Mouse (Mus musculus) cerebellum, adult 11-12 months (tissue): ENCODE measurements around the gene Mllt3.
"Not testable (repeated sequence)": the region's sequence is repeated elsewhere in the genome, so short reads cannot be mapped to it uniquely, and the experiment has no call there.

Experiments used
- DNase-seq: peaks from one replicate; pipeline ENCODE4 v3.0.0; 2022

Mllt3 gene

DNA sequence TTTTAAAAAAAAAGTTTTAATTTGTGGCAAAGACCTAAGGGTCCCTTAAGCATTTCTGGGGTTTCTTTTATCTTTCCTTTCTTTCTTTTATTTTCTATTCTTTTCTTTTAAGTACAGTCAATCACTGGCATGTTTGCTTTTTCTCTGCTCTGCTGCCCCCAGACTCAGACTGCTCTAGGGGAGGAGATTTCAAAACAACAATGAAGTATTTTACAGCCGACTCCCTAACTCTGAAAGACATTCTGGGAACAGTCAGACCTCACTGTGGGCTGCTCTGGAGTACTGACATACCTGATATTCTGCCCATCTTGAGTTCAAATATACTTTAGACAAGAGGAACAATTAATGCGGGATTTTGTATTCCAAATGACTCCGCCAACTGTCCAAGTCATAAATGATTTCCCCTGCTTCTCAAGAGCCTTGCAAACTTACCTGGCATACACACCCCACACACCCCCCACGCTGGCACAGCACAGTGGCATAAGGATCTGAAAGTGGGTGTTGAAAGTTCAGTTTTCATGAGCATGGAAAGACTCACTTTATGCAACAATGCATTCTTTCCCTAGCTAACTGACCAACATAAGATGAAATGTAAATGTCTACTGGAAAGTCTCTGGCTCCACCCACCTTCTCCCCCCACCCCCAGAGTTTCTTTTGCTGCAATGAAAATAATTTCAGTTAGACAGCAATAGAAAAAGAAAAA, 21.1 kb downstream of the Mllt3 start:
- DNase-seq: no peak

- DNase-seq: no peak
Measured at GRCm38 (mm10) chr4:88010441-88010840, 22.7 kb downstream of the Mllt3 start.

GRCm38 (mm10) chr4:88005801-88006200, 27.4 kb downstream of the Mllt3 start:
- DNase-seq: no peak

DNA sequence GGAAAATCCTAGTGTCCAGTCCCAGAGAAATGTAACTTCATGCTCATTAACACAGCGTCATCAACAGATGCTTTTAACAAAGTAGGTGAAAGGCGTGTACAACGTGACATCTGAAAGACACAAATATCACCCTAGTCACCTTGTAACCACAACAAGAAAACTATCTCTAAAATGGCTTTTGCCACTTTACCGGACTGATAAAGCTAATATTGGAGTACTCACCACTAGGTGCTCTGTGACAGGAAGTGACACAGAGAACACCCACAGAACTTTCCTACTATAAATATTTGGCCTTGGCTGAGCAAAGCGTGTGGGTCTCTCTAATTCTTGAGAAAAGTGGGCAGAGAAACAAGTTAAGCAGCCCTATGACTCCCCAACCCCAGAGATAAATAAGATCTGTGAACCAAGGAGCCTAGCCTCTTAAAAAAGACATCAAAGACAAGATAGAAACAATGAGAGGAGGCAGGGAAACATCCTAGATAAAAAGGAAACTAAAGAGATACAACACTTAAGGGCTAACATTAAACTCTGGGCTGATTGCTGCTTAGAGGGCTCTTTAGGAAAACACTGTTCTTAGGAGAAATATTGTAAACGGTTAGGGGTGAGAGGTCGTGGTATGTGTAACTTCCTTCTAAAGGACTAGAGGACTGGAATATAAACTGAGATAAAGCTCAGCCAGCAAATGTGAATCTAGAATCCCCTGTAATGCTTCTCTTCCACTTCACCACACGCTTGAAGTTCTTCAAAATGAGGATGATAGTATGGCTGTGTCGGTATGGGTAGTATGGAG, 29.8 kb downstream of the Mllt3 start:
- DNase-seq: no peak

DNA sequence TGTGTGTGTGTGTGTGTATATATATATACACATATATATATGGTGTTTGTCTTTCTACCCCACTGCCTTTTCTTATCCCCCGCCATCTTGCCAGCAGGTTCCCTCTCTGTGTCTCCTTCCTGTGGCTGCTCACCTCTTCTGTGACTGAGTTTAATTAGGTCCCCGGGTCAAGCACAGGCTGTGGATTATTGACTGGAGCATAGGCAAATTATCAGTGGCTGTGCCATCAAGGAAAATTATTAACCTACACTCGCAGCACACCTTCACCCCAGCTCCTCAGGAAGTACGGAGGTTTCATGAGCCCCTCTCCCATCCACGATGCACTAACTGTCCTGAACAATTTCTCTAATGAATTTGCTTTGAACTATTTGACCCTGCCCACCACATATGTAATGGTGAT, 41.5 kb downstream of the Mllt3 start:
- DNase-seq: no peak

- no peak for DNase-seq
Measured at GRCm38 (mm10) chr4:87990940-87991339, 42.2 kb downstream of the Mllt3 start.

DNA sequence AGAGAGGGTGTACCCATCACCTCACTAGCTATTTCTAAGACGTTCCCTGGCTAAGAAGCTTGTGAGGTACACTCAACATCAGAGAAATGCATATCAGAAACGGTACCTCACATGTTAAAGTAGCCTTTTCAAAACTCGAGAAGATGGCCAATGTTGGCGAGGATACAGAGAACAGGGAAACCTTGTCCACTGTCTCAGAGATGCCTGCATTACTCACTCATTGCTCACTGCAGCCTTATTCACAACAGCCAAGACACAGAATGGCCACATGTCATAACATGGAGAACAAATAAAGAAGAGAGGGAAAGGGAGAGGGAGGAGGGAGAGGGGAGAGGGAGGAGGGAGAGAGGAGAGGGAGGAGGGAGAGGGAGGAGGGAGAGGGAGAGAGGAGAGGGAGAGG, 47.9 kb downstream of the Mllt3 start:
- no peak for DNase-seq

GRCm38 (mm10) chr4:87984589-87984988, 48.6 kb downstream of the Mllt3 start:
- no peak for DNase-seq

DNA sequence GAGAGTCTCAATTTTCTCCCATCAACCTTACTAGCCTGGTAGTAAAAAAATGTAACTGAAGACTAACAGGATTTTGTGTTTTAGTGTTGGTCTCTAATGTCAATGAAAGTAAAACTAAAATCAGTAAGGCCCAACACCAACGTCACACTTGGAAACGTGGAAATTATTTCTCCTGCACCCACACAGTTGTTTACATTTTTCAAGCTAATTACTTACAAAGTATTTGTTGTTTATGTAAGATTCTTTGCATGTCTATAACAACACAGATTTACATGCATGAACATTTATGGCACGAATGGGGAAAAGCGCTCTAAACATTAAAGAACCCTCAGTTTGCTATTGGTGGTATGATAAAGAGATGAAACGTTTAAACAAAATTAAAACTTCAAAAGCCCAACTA, 49.1 kb downstream of the Mllt3 start:
- no peak for DNase-seq

DNA sequence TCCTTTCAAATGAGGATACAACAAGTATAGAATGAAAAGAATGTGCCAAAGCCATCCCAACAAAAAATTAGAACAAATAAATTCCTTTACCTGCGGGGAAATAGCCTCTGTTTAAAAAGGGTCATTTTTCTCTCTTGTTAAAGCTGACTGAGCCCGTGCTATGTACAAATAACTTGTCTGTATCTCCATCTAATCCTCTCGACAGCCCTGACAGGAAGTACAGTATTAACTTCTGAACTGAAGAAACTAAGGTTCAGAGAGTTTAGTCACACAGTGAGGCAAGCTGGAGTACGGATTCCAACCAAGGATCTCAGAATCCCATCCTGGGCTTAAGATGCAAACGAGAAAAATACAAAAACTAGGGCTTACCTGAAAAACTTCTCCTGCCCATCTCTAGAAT, 50.6 kb downstream of the Mllt3 start:
- no peak for DNase-seq

GRCm38 (mm10) chr4:87977820-87978448, 55.2 kb downstream of the Mllt3 start:
- no peak for DNase-seq

- no peak for DNase-seq
Measured at GRCm38 (mm10) chr4:87965836-87966235, 67.3 kb downstream of the Mllt3 start.

DNA sequence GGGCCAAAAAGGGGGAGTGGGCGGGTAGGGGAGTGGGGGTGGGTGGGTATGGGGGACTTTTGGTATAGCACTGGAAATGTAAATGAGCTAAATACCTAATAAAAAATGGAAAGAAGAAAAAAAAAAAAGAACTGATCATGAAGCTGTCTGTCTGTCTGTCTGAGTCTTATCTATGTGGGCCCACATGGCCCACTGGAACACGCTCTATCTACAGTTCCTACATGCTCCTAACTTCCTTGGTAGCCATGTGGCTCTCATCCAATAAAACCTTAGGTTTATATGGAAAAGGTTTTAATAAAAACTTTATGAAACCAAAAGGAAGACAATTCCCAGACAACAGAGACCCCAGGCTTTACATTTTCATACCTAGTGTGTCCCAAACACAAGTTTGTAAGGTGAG, 68.3 kb downstream of the Mllt3 start:
- not testable (repeated sequence) for DNase-seq

GRCm38 (mm10) chr4:87963773-87964076, 69.4 kb downstream of the Mllt3 start:
- no peak for DNase-seq

DNA sequence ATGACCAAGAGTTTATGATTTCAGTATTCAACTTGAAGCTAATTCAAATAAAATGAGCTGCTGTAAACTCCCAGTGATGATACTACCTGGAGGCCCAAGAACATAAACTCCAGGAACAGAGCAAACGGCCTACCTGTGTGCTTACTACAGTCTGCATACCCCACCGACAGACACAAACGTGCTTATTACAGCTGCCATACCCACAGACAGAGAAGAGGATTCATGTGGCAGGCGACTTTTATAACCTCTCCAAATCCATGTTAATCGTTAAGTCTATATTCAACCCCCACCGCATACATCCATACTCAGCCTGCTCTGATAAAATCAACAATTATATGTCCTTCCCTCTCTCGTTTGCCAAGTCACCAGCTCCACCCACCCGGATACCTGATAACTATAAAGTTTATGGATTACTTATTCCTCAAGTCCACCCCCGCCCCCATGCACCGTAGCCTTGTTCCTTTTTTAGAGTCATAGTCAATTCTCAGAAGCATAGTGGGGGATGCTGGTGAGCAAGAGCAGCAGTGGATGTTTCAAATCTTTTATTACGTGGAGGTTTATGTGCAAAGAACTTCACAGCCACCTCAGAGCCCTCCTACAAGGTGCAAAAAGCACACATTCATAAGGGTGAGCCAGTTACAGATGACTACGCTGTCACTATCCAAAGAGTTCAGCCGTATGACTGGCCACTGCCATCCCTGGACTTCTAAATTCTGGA, 70.0 kb downstream of the Mllt3 start:
- DNase-seq: no peak

DNA sequence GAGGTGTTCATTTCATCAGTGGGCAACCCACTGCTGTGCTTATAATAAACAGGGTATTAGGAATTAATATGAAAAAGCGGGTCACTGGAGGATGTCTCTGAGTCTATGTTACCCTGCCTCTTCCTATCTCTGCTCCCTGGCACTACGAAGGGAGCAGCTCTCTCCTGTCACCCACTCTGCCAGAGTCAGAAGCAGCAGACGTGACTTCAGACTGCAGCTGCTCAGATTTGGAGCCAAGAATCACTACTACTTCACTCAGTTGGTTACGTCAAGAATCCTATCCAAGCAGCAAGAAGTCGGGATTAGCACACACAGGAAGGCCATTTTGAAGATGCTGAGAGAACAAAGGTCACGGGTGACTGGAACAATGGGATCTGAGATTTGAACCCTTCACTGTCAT, 71.3 kb downstream of the Mllt3 start:
- no peak for DNase-seq

DNA sequence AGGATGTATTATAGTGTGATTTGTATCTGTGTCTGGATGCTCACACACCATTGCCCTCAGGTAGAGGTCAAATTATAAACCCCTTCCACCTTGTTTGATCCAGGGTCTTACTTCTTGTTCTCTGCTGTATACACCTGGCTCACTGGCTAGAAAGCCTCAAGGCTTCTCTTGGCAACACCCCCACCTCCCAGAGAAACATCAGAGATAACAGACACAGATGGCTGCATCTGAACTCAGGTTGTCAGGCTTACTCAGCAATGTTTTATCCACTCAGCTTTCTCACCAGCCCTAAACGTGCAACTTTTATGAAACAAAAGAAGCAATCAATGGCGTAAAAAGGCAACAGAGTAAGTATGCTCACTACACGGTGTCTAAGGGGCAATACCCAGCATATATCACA, 75.3 kb downstream of the Mllt3 start:
- no peak for DNase-seq

DNA sequence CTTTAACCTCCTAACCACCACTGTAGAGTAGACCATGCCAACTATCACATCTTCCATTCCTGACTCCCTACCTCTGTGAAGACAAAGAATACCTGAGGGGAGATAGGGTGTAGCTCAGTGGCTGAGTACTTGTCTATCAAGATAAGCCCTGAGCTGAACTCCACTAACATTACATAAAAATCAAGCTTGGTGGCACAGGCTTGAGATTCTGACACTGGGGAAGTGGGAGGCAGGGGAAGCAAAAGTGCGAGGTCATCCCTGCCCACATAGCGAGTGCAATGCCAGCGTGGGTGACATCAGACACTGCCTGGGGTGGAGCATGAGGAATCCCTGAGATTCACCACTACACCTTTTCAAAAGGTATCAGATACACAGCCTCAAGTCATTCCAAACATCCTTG, 76.0 kb downstream of the Mllt3 start:
- no peak for DNase-seq

- DNase-seq: no peak
Measured at GRCm38 (mm10) chr4:87955132-87955531, 78.0 kb downstream of the Mllt3 start.

- no peak for DNase-seq
Measured at GRCm38 (mm10) chr4:87954421-87955083, 78.6 kb downstream of the Mllt3 start.

DNA sequence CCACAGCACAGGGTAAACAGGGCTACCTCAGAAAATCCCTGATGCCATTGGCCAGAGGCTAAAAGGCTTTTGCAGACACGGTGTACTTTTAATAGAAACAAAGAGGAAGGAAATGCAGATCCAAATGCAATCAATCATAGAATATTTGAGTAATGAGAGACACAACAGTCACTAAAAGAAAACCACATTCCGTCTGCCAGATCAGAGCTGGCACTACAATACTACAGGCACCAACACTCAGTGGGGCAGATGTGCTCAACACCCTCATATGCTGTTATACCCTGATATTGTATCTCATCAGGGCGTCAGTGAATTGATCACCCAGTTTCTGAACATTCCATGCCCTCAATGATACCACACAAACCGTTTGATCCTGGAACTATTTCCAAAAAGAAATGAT, 79.4 kb downstream of the Mllt3 start:
- no peak for DNase-seq

GRCm38 (mm10) chr4:87953268-87953667, 79.9 kb downstream of the Mllt3 start:
- no peak for DNase-seq

- DNase-seq: no peak
Measured at GRCm38 (mm10) chr4:87949451-87949850, 83.7 kb downstream of the Mllt3 start.
